Mouse (Mus musculus) stomach, embryonic 16.5 days (tissue): ENCODE data around the gene 4930415O20Rik. TPM values are rescaled to one million over a fixed set of nuclear protein-coding genes. Genes with fewer than 3 reads are reported as not detected.
"Not testable (repeated sequence)": the region's sequence is repeated elsewhere in the genome, so short reads cannot be mapped to it uniquely, and the experiment has no call there.

Experiments used
- ATAC-seq: fragments of 200-750 bp; cut with Nextera tagmentation; 2 replicates; pipeline ENCODE4 v1.8.0; 2017; ENCODE audit warnings: moderate number of reproducible peaks, moderate TSS enrichment; ENCODE audit not compliant: insufficient read depth, low FRiP score
- H3K27ac ChIP-seq: fragments of 300-500 bp; sonication (generic); 2 replicates; pipeline ENCODE4 v1.5.1; 2014; ENCODE audit warnings: low read length
- H3K27me3 ChIP-seq: fragments of 300-500 bp; sonication (generic); 2 replicates; pipeline ENCODE4 v1.6.1; 2014; ENCODE audit warnings: low read length, control low read depth, mixed read lengths; ENCODE audit not compliant: control insufficient read depth, insufficient read depth
- H3K36me3 ChIP-seq: fragments of 300-500 bp; sonication (generic); 2 replicates; pipeline ENCODE4 v1.6.1; 2014; ENCODE audit warnings: low read length; ENCODE audit not compliant: control insufficient read depth, insufficient read depth
- H3K4me1 ChIP-seq: fragments of 300-500 bp; sonication (generic); 2 replicates; pipeline ENCODE4 v1.6.1; 2014; ENCODE audit warnings: low read length, control low read depth, mixed read lengths; ENCODE audit not compliant: control insufficient read depth, insufficient read depth
- H3K4me2 ChIP-seq: fragments of 300-500 bp; sonication (generic); 2 replicates; pipeline ENCODE4 v1.6.1; 2014; ENCODE audit warnings: low read depth, low read length, mixed read lengths
- H3K4me3 ChIP-seq: fragments of 300-500 bp; sonication (generic); replicated peaks from 2 replicates; pipeline ENCODE4 v1.5.1; 2014; ENCODE audit warnings: mild to moderate bottlenecking, low read length
- H3K9ac ChIP-seq: fragments of 300-500 bp; sonication (generic); 2 replicates; pipeline ENCODE4 v1.6.1; 2014; ENCODE audit warnings: low read length
- H3K9me3 ChIP-seq: fragments of 300-500 bp; sonication (generic); replicated peaks from 2 replicates; pipeline ENCODE4 v1.6.1; 2016; ENCODE audit warnings: low read length, control low read depth; ENCODE audit not compliant: control insufficient read depth
- whole genome bisulfite sequencing: fragments of 180-500 bp; shearing (Covaris S2); extraction: QIAGEN DNeasy Blood & Tissue Kit; methylation state at CpG from one replicate; pipeline ENCODE4 v1.1.7; 2014; 5-methylcytosine and 5-hydroxymethylcytosine counted together
- polyA plus RNA-seq: library from polyadenylated mRNA; unstranded; fragments of >200 nt; fragmentation: Nextera tagmentation; extraction: Ambion mirVana; gene quantifications from 2 replicates; pipeline ENCODE4 v1.2.1, GENCODE M21; 2015

Gene 4930415O20Rik
- polyA plus RNA-seq, 1 experiment from 2014 or later: 0.44 TPM

GRCm38 (mm10) chr15:98579795-98580464 is 9.1 kb downstream of the 4930415O20Rik start:
- no peaks in the 10 kb centered on the region for H3K9me3 ChIP-seq

DNA sequence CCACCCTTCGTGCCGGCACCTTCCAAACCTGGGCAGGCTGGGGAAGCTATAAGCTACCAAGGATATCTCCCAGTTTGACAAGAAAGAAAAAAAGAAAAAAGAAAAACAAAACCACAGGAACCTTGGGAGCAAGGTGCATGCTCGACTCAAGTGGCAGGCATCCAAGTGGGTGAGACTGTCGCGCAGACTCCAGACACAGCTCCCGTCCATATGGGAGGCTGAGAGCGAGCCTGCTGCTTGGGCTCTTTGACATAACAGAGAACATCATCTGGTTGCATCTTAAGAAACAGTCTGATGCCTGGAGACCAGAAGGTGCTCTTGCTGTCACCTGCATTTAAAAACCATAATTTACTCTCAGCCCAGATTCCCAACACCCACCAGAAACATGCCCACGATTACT is 11.6 kb downstream of the 4930415O20Rik start:
- Histone ChIP-seq H3K27me3 (no peaks in the 10 kb centered on the region), H3K4me2 (no peak overlapping the region), H3K9ac (no peak overlapping the region), H3K4me3 (no peak overlapping the region), H3K36me3 (no peaks in the 10 kb centered on the region), H3K9me3 (no peaks in the 10 kb centered on the region), H3K4me1 (no peaks in the 10 kb centered on the region), H3K27ac (no peak overlapping the region)
- WGBS: 67% methylated on average over 8 of the region's 8 CpGs
- no peak for ATAC-seq

More at GRCm38 (mm10) chr15:98579795-98580464, 9.1 kb downstream of the 4930415O20Rik start:
- peak; percentile 72 for ATAC-seq
- Histone ChIP-seq H3K27me3 (no peaks in the 10 kb centered on the region), H3K36me3 (no peaks in the 10 kb centered on the region), H3K4me3 (no peak overlapping the region), H3K27ac (no peak overlapping the region), H3K9ac (no peak overlapping the region), H3K4me2 (no peak overlapping the region), H3K4me1 (no peaks in the 10 kb centered on the region)
- 58% methylated on average over 5 of the region's 5 CpGs for WGBS

GRCm38 (mm10) chr15:98582996-98583395 is 12.2 kb downstream of the 4930415O20Rik start:
- H3K4me1 ChIP-seq: no peaks in the 10 kb centered on the region
- no peaks in the 10 kb centered on the region for H3K9me3 ChIP-seq
- H3K9ac ChIP-seq: no peak overlapping the region
- H3K4me3 ChIP-seq: no peak overlapping the region
- ATAC-seq: no peak
- WGBS: 72% methylated on average over 8 of the region's 8 CpGs
- H3K27me3 ChIP-seq: no peaks in the 10 kb centered on the region
- no peaks in the 10 kb centered on the region for H3K36me3 ChIP-seq
- H3K27ac ChIP-seq: no peak overlapping the region
- no peak overlapping the region for H3K4me2 ChIP-seq

GRCm38 (mm10) chr15:98585421-98585820 is 14.6 kb downstream of the 4930415O20Rik start:
- Histone ChIP-seq H3K9me3 (no peaks in the 10 kb centered on the region), H3K4me2 (no peak overlapping the region), H3K4me3 (no peak overlapping the region), H3K27me3 (no peaks in the 10 kb centered on the region), H3K9ac (no peak overlapping the region), H3K4me1 (no peaks in the 10 kb centered on the region), H3K36me3 (no peaks in the 10 kb centered on the region), H3K27ac (peak overlapping the region; percentile 66)
- no peak for ATAC-seq
- 31% methylated on average over 7 of the region's 7 CpGs for WGBS

DNA sequence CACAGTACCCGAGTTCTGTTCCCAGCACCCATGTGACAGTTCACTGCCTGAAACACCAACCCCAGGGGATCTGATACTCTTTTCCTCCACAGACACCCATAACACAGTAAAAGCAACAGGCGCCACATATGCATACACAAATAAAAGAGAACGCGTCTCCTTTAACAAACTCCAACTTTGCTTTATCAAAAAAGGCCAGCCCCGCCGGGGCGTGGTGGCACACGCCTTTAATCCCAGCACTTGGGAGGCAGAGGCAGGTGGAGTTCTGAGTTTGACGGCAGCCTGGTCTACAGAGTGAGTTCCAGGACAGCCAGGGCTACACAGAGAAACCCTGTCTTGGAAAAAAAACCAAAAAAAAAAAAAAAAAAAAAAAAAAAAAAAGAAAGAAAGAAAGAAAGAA is 15.3 kb downstream of the 4930415O20Rik start:
- H3K4me2 ChIP-seq, H3K4me3 ChIP-seq, H3K9me3 ChIP-seq, H3K4me1 ChIP-seq, H3K27me3 ChIP-seq, H3K27ac ChIP-seq, ATAC-seq, H3K9ac ChIP-seq, H3K36me3 ChIP-seq: not testable (repeated sequence)
- 52% methylated on average over 9 of the region's 9 CpGs for WGBS

- Histone ChIP-seq H3K4me3 (no peak overlapping the region), H3K9ac (no peak overlapping the region), H3K4me1 (no peaks in the 10 kb centered on the region), H3K4me2 (no peak overlapping the region), H3K27me3 (no peaks in the 10 kb centered on the region), H3K9me3 (no peaks in the 10 kb centered on the region), H3K27ac (no peak overlapping the region), H3K36me3 (peaks cover 11% of the 10 kb centered on the region; the same call in 1 of the 2 replicates)
- no peak for ATAC-seq
- 84% methylated on average over 11 of the region's 11 CpGs for WGBS
These were observed 16.9 kb downstream of the 4930415O20Rik start for GRCm38 (mm10) chr15:98587751-98588150.

DNA sequence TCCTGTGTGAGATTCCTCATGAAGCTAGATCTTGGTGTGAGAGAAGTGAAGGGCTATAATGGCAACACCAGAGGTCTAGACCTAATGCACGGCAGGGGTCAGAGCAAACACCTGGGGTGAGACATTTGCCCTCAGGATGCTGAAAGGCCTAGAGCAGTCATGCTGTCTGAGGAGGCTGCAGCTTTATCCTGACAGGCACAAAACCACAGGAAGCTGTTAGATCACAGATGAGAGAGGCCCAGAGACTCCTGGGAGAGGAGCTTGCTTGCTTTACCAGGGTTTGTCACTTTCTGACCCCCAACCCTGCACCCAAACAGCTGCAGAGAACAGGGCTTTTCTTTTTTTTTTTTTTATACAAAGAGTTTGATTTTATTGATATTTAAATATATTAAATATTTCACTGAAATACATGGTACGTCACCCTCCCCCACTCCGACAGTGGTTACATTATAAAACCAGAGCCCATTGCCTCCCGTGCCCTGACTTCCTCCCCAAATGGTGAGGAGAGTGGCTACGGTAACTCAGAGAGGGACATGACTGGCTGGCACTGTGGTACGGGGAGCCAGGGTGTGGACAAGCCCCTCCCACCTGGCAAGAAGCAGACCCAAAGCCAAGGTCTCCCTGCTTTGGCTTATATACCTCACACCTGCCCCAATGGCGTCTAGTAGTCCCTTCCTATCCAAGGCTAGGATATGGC is 19.0 kb downstream of the 4930415O20Rik start:
- 58% methylated on average over 7 of the region's 7 CpGs for WGBS
- Histone ChIP-seq H3K9me3 (no peaks in the 10 kb centered on the region), H3K27me3 (no peaks in the 10 kb centered on the region), H3K4me3 (no peak overlapping the region), H3K27ac (no peak overlapping the region), H3K4me2 (no peak overlapping the region), H3K36me3 (peaks cover 17% of the 10 kb centered on the region; the same call in 1 of the 2 replicates), H3K9ac (no peak overlapping the region), H3K4me1 (no peaks in the 10 kb centered on the region)
- ATAC-seq: no peak

GRCm38 (mm10) chr15:98591396-98591795 is 20.6 kb downstream of the 4930415O20Rik start:
- H3K9ac ChIP-seq: no peak overlapping the region
- H3K4me1 ChIP-seq: no peaks in the 10 kb centered on the region
- ATAC-seq: no peak
- no peak overlapping the region for H3K27ac ChIP-seq
- peaks cover 24% of the 10 kb centered on the region for H3K36me3 ChIP-seq
- WGBS: 72% methylated on average over 4 of the region's 4 CpGs
- no peaks in the 10 kb centered on the region for H3K27me3 ChIP-seq
- no peak overlapping the region for H3K4me3 ChIP-seq
- no peak overlapping the region for H3K4me2 ChIP-seq
- H3K9me3 ChIP-seq: no peaks in the 10 kb centered on the region

DNA sequence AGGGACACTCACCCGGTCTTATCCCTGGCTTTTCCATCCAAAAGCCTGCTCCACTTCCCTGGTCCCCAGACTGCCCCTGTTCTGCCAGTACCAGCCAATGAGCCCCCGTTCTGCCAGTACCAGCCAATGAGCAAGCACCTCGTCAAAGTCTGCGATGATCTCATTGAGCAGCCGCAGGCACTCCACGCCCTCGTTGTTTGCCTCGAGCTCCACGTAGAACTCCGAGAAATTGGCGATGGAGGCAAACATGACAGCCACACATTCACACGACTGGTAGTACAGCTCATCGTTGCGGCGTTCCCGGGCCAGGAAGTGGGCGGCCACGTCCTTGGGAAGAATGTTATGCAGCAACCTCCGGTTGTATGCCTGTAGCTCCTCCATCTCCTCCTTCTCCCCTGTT is 23.4 kb downstream of the 4930415O20Rik start:
- H3K4me3 ChIP-seq: no peak overlapping the region
- 78% methylated on average over 19 of the region's 19 CpGs for WGBS
- ATAC-seq: no peak

More for the DNA sequence above, 23.4 kb downstream of the 4930415O20Rik start:
- Histone ChIP-seq H3K27me3 (no peaks in the 10 kb centered on the region), H3K9ac (no peak overlapping the region), H3K4me1 (no peaks in the 10 kb centered on the region), H3K36me3 (peaks cover 33% of the 10 kb centered on the region), H3K27ac (no peak overlapping the region), H3K4me2 (no peak overlapping the region), H3K9me3 (no peaks in the 10 kb centered on the region)
